Mouse (Mus musculus): ENCODE measurements around the gene Myh7. TPM values are rescaled to one million over a fixed set of nuclear protein-coding genes. Genes with fewer than 3 reads are reported as not detected.

Gene Myh7
- total and polyA plus RNA-seq, 2 experiments from 2014 or later, result 8.8 to 9.3 TPM

DNA sequence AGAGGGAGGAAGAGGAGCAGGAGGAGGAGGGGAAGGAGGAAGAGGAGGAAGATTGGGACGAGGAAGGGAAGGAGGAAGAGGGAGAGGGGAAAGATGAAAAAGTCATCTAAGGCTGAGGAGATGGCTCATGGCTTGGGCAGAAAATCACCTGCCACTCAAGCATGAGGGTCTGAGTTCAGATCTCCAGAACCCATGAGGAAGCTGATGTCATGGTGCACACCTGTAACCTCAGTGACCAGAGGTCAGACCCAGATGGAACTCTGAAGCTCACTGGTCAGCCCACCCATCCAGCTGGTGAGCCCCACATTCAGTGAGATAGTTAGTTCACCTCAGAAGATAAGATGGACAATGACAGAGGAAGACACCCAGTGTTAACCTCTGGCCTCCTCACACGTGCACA, 49.5 kb downstream of the Myh7 start:
- Histone ChIP-seq H3K4me2 (ENCODE audit: low read depth) (no peak overlapping the region), H3K4me1 (ENCODE audit: insufficient read depth) (no peaks in the 10 kb centered on the region), H3K27ac (ENCODE audit: low read depth, low read length) (no peak overlapping the region), H3K36me3 (ENCODE audit: insufficient read depth) (no peaks in the 10 kb centered on the region), H3K27me3 (ENCODE audit: insufficient read depth, low read length) (no peaks in the 10 kb centered on the region), H3K4me3 (ENCODE audit: low read depth, low read length) (no peak overlapping the region), H3K9ac (no peak overlapping the region), H3K9me3 (ENCODE audit: low read length) (no peaks in the 10 kb centered on the region)
- no peak for ATAC-seq
- TF ChIP-seq CTCF (IDR thresholded peaks at IDR 0.05; ENCODE audit: low read depth), result no peak
- no peak for DNase-seq
- WGBS, result 82% methylated on average over 2 of the region's 2 CpGs

DNA sequence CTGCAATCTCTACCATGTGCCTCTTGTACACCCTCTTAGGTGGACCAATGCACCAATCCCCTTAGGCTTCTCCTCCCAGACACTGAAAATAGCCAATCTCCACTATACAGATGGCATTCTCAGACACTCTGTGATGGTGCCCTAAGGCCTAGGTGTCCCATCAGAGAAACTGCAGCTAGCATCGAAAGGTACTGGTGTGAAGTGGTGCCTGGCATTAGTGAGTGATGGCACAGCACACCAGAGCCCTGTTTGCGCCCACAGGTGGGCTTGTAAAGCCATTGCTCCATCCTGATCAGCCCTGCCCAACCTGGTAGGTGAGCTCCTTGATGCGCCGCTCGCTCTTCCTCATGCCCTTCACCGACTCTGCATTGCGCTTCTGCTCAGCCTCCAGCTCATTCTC, 50.5 kb downstream of the Myh7 start:
- 96% methylated on average over 7 of the region's 7 CpGs for WGBS
- H3K4me1 ChIP-seq (ENCODE audit: insufficient read depth), result no peaks in the 10 kb centered on the region
- no peak overlapping the region for H3K4me2 ChIP-seq (ENCODE audit: low read depth)
- H3K27me3 ChIP-seq (ENCODE audit: insufficient read depth, low read length), result no peaks in the 10 kb centered on the region
- H3K4me3 ChIP-seq (ENCODE audit: low read depth, low read length), result no peak overlapping the region
- DNase-seq (no peak), ATAC-seq (no peak)
- no peaks in the 10 kb centered on the region for H3K36me3 ChIP-seq (ENCODE audit: insufficient read depth)
- no peak overlapping the region for H3K27ac ChIP-seq (ENCODE audit: low read depth, low read length)
- no peak overlapping the region for H3K9ac ChIP-seq
- TF ChIP-seq CTCF (IDR thresholded peaks at IDR 0.05; ENCODE audit: low read depth), result no peak
- no peaks in the 10 kb centered on the region for H3K9me3 ChIP-seq (ENCODE audit: low read length)

DNA sequence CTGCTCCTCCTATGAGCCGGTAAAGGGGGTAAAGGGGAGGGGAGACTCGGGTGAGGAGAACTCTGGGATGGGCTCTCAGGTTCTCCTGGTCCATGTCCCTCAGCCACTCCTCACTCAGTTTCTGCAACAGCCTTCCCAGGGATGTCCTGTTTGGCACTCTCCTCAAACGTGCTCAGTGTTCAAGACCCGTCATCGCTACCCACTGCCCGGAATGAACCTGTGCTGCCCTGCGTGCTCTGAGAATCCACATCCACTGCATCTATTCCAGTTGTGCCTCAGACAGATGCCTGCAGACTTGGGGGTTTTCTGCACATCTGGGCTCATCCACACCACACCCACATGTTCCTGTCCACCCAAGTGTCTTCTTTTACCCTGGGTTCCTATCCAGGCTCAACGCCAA, 51.9 kb downstream of the Myh7 start:
- Histone ChIP-seq H3K4me2 (ENCODE audit: low read depth) (no peak overlapping the region), H3K4me1 (ENCODE audit: insufficient read depth) (no peaks in the 10 kb centered on the region), H3K9ac (no peak overlapping the region), H3K27me3 (ENCODE audit: insufficient read depth, low read length) (no peaks in the 10 kb centered on the region), H3K36me3 (ENCODE audit: insufficient read depth) (no peaks in the 10 kb centered on the region), H3K4me3 (ENCODE audit: low read depth, low read length) (no peak overlapping the region), H3K9me3 (ENCODE audit: low read length) (no peaks in the 10 kb centered on the region), H3K27ac (ENCODE audit: low read depth, low read length) (no peak overlapping the region)
- WGBS, result 86% methylated on average over 8 of the region's 8 CpGs
- no peak for DNase-seq
- ATAC-seq, result no peak
- TF ChIP-seq CTCF (IDR thresholded peaks at IDR 0.05; ENCODE audit: low read depth), result no peak

DNA sequence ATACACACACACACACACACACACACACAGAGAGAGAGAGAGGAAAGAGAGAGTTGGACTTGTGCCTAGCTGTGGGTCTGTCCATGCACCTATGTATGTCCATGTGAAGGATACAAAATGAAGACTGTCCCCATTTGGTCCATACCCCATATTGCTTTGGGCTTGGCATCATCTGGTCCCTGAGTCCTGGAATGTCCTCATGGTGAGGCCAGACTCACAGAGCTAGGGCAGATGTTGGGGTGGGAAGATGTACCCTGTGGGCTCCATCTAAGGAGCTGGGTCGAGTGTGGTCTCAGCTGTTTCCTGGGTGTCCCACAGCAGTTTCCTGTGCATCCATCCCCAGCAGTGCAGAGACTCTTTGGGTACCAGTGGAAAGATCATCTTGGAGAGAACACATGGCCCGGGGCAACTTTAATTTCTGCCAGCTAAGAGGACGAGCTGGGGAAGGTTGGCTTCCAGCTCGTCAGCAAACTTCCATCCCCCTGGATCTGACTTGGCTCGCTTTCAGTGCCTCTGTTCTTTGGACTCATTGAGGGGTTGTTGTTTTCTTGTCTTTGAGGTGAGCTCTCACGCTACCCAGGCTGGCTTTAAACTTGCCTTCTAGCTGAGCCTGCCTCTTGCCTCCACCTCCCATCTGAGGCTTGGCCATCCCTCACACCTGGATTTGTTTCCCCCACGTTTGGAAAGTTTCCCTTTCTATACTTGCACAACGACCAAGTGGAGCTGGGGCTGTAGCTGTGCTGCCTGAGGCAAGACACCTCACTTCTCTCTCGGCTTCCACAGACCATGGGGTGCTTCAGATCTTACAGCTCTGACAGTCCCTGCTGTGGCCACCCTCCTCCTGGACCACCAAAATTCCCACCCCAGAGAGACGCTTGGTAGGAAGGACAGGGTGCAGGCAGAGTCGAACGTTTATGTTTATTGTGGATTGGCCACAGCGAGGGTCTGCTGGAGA, 53.1 kb downstream of the Myh7 start:
- H3K9ac ChIP-seq, result no peak overlapping the region
- no peak for ATAC-seq
- H3K27me3 ChIP-seq (ENCODE audit: insufficient read depth, low read length), result no peaks in the 10 kb centered on the region

DNA sequence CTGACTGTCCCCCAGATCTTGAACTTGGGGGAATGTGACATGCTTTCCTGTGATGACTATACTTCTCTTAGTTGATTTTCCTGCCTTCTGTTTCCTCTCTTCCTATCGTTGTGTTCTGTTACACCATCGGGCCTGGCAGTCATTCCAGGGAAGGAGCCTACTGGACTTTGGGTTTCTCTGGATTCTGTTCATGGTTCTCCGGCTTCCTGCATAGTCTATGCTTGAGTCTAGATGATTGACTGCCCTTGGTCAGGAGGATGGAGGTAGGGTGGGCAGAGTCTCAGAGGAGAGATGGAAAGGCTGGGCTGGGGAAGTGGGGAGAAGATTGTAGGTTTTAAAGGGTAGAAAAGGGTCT, 54.3 kb downstream of the Myh7 start:
- DNase-seq, result no peak
- no peak for ATAC-seq
- no peaks in the 10 kb centered on the region for H3K9me3 ChIP-seq (ENCODE audit: low read length)
- H3K4me1 ChIP-seq (ENCODE audit: insufficient read depth), result no peaks in the 10 kb centered on the region
- no peak overlapping the region for H3K4me3 ChIP-seq (ENCODE audit: low read depth, low read length)
- no peaks in the 10 kb centered on the region for H3K36me3 ChIP-seq (ENCODE audit: insufficient read depth)
- no peaks in the 10 kb centered on the region for H3K27me3 ChIP-seq (ENCODE audit: insufficient read depth, low read length)
- H3K9ac ChIP-seq, result no peak overlapping the region
- TF ChIP-seq CTCF (IDR thresholded peaks at IDR 0.05; ENCODE audit: low read depth), result no peak
- H3K27ac ChIP-seq (ENCODE audit: low read depth, low read length), result no peak overlapping the region
- H3K4me2 ChIP-seq (ENCODE audit: low read depth), result no peak overlapping the region
- 85% methylated on average over 3 of the region's 3 CpGs for WGBS

More for the DNA sequence above, 53.1 kb downstream of the Myh7 start:
- Histone ChIP-seq H3K4me1 (ENCODE audit: insufficient read depth) (no peaks in the 10 kb centered on the region), H3K27ac (ENCODE audit: low read depth, low read length) (no peak overlapping the region), H3K4me3 (ENCODE audit: low read depth, low read length) (no peak overlapping the region), H3K4me2 (ENCODE audit: low read depth) (no peak overlapping the region), H3K9me3 (ENCODE audit: low read length) (no peaks in the 10 kb centered on the region), H3K36me3 (ENCODE audit: insufficient read depth) (no peaks in the 10 kb centered on the region)
- no peak for TF ChIP-seq CTCF (IDR thresholded peaks at IDR 0.05; ENCODE audit: low read depth)
- no peak for DNase-seq
- 59% methylated on average over 13 of the region's 13 CpGs for WGBS

DNA sequence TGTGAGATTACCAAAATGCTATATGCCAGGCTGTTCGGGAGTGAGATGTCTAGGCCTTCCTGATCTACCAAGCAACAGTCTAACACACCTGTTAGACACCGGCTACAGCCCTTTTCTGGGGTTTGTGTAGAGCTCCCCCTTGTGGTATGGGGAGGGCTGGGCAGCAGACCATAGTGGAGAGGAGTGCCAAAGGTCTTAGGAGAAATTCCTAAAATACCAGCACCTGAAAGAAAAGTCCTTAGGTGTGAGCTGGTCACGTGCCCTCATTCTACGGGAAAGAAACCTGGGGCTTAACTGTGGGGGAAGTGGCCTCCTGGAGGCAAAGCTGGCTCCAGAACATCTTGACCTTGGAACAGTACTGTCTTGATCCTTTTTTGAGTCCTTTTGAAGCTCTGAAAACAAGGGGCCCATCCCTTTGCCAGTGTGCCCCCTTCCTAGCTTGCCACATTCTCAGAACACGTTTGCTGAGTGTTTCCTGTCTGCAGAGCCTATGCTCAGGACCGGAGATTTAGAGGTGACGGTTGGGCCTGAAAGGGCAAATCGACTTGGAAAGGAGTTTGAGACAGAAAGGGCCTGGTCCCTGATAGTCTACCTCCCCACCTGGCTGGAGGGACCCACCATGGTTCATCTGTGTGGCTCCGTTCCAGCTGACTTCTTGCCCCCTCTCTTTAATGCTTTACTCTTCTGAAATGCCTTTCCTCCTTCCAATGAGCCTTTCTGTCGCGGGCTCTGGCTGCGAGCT, 54.8 kb downstream of the Myh7 start:
- H3K9ac ChIP-seq, result no peak overlapping the region
- no peaks in the 10 kb centered on the region for H3K36me3 ChIP-seq (ENCODE audit: insufficient read depth)
- H3K27me3 ChIP-seq (ENCODE audit: insufficient read depth, low read length), result no peaks in the 10 kb centered on the region
- no peaks in the 10 kb centered on the region for H3K4me1 ChIP-seq (ENCODE audit: insufficient read depth)
- no peaks in the 10 kb centered on the region for H3K9me3 ChIP-seq (ENCODE audit: low read length)
- DNase-seq (peak; percentile 39), ATAC-seq (no peak)
- TF ChIP-seq CTCF (IDR thresholded peaks at IDR 0.05; ENCODE audit: low read depth), result peak; percentile 70
- H3K4me3 ChIP-seq (ENCODE audit: low read depth, low read length), result no peak overlapping the region
- 56% methylated on average over 12 of the region's 12 CpGs for WGBS
- H3K27ac ChIP-seq (ENCODE audit: low read depth, low read length), result no peak overlapping the region
- H3K4me2 ChIP-seq (ENCODE audit: low read depth), result no peak overlapping the region

All from forebrain, postnatal 0 days (tissue).